Mouse (Mus musculus) ovary, postnatal 10 days (tissue): ENCODE measurements at regions not wholly inside any gene's neighbourhood (a gene's known extent, or its start where the extent isn't known, plus 50 kb on each side); places are given as distances from the start of the nearest gene placed in this dataset.

Experiments used
- DNase-seq: peaks from one replicate; pipeline ENCODE4 v3.0.0; 2022; ENCODE audit warnings: low spot score

- DNase-seq = no peak
Observed at GRCm38 (mm10) chr9:23134421-23135118, 88.3 kb upstream of the Bmper start.

GRCm38 (mm10) chr9:23136511-23136910 lies 86.4 kb upstream of the Bmper start:
- DNase-seq = no peak

GRCm38 (mm10) chr9:23137682-23138210 lies 85.1 kb upstream of the Bmper start:
- no peak for DNase-seq

GRCm38 (mm10) chr9:23139580-23140162 lies 83.2 kb upstream of the Bmper start:
- DNase-seq = no peak

GRCm38 (mm10) chr9:23144281-23144680 lies 78.6 kb upstream of the Bmper start:
- no peak for DNase-seq

- no peak for DNase-seq
Observed at GRCm38 (mm10) chr9:23150338-23150737, 72.5 kb upstream of the Bmper start.

GRCm38 (mm10) chr9:23150874-23151273 lies 72.0 kb upstream of the Bmper start:
- no peak for DNase-seq

- no peak for DNase-seq
Observed at GRCm38 (mm10) chr9:23151953-23152490, 70.9 kb upstream of the Bmper start.

- no peak for DNase-seq
Observed at GRCm38 (mm10) chr9:23156820-23157570, 65.9 kb upstream of the Bmper start.

GRCm38 (mm10) chr9:23158499-23158898 lies 64.4 kb upstream of the Bmper start:
- no peak for DNase-seq

- DNase-seq = no peak
Observed at GRCm38 (mm10) chr9:23161346-23161745, 61.5 kb upstream of the Bmper start.

GRCm38 (mm10) chr9:23167056-23167591 lies 55.8 kb upstream of the Bmper start:
- no peak for DNase-seq

GRCm38 (mm10) chr9:23167716-23168115 lies 55.2 kb upstream of the Bmper start:
- DNase-seq = no peak

GRCm38 (mm10) chr9:23168149-23168548 lies 54.7 kb upstream of the Bmper start:
- DNase-seq = no peak

GRCm38 (mm10) chr9:23171361-23171760 lies 51.5 kb upstream of the Bmper start:
- DNase-seq = no peak
